Mouse (Mus musculus): ENCODE measurements around the gene Gm20518. TPM values are rescaled to one million over a fixed set of nuclear protein-coding genes. Genes with fewer than 3 reads are reported as not detected.
A peak's percentile ranks its signal among the peaks of the same experiment; 100 is the strongest.

The Gm20518 gene
- polyA plus RNA-seq, 1 experiment, result 2.6 TPM

DNA sequence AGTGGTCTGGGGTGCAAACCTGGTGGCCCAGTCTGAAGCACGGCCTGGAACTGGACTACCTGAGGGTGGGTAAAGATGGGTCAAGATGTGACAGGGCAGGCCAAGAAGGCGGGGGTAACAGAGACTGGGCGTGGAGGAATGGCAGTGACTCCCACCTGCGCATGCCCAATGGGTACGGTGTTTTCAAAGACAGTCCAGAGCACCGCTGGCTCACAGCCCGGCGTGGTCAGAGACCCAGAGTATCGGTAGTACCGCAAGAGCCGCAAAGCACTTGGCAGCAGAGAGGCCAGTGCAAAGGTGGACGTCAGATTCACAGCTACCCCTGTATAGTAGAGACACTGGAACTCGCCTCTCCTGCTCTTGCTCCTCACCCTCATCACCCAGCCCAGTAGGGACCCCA lies 56.0 kb downstream of the Gm20518 start:
- Histone ChIP-seq H3K4me3 (ENCODE audit: insufficient read depth, low read length) (no peak overlapping the region), H3K4me1 (ENCODE audit: control insufficient read depth, insufficient read depth, low read length) (peaks cover 4% of the 10 kb centered on the region), H3K27ac (ENCODE audit: insufficient read depth, low read length) (no peak overlapping the region)
- TF ChIP-seq CTCF (IDR thresholded peaks at IDR 0.05; ENCODE audit: extremely low read depth, insufficient read depth, low read length), result no peak
- 0 out of 2 replicates have a peak, but pooled peaks have one; percentile 6 for TF ChIP-seq POLR2A (IDR thresholded peaks at IDR 0.05; ENCODE audit: extremely low read depth, insufficient read depth, low read length)

DNA sequence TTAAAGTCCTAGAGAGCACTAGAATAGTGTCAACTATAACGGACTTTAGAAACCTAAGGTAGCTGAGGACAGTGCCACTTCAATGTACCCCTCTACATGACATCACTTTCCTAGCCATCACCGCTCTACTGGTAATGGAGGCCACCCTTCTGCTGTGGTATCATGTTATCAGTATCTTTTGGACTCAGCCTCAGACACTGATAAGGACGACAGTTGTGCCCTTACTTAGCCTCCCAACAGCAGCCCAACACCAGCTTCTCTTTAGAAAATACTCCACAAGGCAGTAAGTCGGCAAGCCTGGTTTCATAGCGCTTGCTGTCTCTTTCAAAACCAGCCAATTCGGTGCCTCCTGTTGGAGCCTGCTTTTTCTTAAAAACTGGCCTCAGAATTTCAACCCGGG lies 56.9 kb downstream of the Gm20518 start:
- H3K27ac ChIP-seq (ENCODE audit: insufficient read depth, low read length), result no peak overlapping the region
- peak overlapping the region; percentile 39 for H3K4me3 ChIP-seq (ENCODE audit: insufficient read depth, low read length)
- peaks cover 4% of the 10 kb centered on the region for H3K4me1 ChIP-seq (ENCODE audit: control insufficient read depth, insufficient read depth, low read length)
- no peak for TF ChIP-seq POLR2A (IDR thresholded peaks at IDR 0.05; ENCODE audit: extremely low read depth, insufficient read depth, low read length)

DNA sequence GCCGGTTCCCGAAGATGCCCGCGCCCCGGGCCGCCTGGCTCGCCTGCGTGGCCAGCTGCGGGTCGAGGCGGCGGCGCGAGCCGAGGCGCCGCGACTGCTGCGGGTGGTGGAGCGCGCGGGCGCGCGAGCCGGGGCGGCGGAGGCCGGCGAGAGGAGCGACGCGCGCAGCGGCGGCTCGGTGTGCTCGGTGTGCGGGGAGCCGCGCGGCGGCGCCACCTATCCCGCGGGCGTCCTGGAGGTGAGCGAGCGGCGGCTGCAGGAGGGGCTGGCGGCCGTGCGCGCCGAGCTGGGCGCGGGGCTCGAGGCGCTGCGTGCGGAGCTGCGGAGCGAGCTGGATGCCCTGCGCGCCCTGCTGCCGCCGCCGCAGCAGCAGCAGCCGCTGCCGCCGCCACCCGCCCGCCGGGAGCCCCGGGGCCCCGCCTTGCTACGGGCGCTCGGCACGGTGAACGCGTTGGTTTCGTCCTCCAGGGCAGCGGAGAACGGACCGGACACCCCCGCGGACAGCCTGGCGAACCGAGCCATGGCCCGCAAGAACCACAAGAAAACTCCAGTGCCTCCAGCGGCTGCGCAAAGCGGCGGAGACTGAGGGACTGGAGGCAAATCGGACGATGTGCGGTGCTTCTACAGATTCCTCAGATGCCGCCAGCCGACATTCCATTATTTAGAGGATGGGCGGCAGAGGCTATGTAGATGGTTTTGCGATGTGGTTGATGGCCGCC lies 57.6 kb downstream of the Gm20518 start:
- Histone ChIP-seq H3K4me1 (ENCODE audit: control insufficient read depth, insufficient read depth, low read length) (peaks cover 4% of the 10 kb centered on the region), H3K4me3 (ENCODE audit: insufficient read depth, low read length) (peak overlapping the region; percentile 39), H3K27ac (ENCODE audit: insufficient read depth, low read length) (peak overlapping the region; percentile 47)
- peak; percentile 8; the same call in 1 of the 2 replicates for TF ChIP-seq POLR2A (IDR thresholded peaks at IDR 0.05; ENCODE audit: extremely low read depth, insufficient read depth, low read length)
- no peak for TF ChIP-seq CTCF (IDR thresholded peaks at IDR 0.05; ENCODE audit: extremely low read depth, insufficient read depth, low read length)

DNA sequence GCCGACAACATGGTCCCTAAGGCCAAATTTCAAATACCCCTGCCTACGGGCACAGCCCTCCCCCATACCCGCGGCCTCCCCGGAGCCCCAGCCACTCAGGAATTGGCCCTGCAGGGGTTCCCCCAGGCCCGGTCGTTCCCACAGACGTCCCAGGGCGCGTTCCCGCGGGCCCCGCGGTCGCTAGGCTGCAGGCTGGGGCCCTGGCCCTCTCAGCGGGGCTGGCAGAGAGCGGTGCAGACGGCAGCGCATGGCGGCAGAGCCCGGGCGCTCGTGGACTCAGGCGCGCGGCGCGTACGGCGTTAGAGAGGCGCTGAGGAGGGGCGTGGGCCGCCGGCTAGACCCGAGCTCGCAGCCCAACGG lies 58.2 kb downstream of the Gm20518 start:
- TF ChIP-seq CTCF (IDR thresholded peaks at IDR 0.05; ENCODE audit: extremely low read depth, insufficient read depth, low read length), result no peak
- no peak for TF ChIP-seq POLR2A (IDR thresholded peaks at IDR 0.05; ENCODE audit: extremely low read depth, insufficient read depth, low read length)
- Histone ChIP-seq H3K27ac (ENCODE audit: insufficient read depth, low read length) (peak overlapping the region; percentile 47), H3K4me1 (ENCODE audit: control insufficient read depth, insufficient read depth, low read length) (peaks cover 4% of the 10 kb centered on the region), H3K4me3 (ENCODE audit: insufficient read depth, low read length) (peak overlapping the region; percentile 39)

DNA sequence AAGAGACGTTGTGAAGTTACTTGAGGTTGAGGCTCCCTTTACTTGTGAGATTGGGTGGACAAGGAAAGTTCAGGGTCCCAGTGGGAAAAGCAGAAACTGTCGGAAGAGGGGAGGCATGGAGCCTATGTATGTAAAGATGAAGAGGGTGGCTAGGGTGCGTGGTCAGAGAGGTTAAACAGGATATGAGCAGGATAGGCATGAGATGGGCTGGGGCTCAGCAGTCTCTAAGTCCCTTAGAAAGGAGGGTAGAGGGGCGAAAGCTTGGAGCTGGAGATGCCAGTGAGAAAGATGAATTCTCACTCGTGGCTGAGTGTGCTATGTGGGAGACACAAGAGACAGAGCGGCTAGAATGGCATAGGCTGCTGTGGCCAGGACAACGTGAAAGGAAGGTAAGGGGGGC lies 58.6 kb downstream of the Gm20518 start, which contains the start of gene B830017H08Rik:
TSS of gene B830017H08Rik (plus strand) at position 301 of the 400 bp plus-strand sequence.
- peak within 1 kb of the TSS; percentile 39 for H3K4me3 ChIP-seq (ENCODE audit: insufficient read depth, low read length)
- H3K27ac ChIP-seq (ENCODE audit: insufficient read depth, low read length), result peak within 1 kb of the TSS; percentile 47
- peaks cover 4% of the 10 kb centered on the region for H3K4me1 ChIP-seq (ENCODE audit: control insufficient read depth, insufficient read depth, low read length)
- TF ChIP-seq CTCF (IDR thresholded peaks at IDR 0.05; ENCODE audit: extremely low read depth, insufficient read depth, low read length), result no peak
- no peak for TF ChIP-seq POLR2A (IDR thresholded peaks at IDR 0.05; ENCODE audit: extremely low read depth, insufficient read depth, low read length)

DNA sequence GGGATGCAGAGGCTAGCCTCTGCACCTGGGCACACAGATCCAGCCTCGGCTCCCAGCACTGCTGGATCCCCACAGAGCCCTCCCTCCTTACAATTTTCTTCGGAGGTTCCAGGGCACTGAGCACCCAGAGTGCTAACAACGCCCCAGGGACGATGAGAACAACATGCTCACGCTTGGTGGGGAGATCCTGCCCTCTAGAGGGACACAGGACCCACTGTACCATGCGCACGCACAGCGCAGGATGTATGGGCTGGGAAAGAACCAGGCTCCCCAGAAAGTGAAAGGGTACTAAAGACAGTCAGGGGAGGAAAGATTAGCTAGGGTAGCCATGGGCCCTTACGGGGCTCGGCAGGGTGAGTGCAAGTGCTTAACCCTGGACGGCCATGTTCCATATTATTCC lies 59.7 kb downstream of the Gm20518 start:
- Histone ChIP-seq H3K4me3 (ENCODE audit: insufficient read depth, low read length) (no peak overlapping the region), H3K4me1 (ENCODE audit: control insufficient read depth, insufficient read depth, low read length) (peaks cover 4% of the 10 kb centered on the region), H3K27ac (ENCODE audit: insufficient read depth, low read length) (no peak overlapping the region)
- TF ChIP-seq POLR2A (IDR thresholded peaks at IDR 0.05; ENCODE audit: extremely low read depth, insufficient read depth, low read length) (no peak), CTCF (IDR thresholded peaks at IDR 0.05; ENCODE audit: extremely low read depth, insufficient read depth, low read length) (no peak)

DNA sequence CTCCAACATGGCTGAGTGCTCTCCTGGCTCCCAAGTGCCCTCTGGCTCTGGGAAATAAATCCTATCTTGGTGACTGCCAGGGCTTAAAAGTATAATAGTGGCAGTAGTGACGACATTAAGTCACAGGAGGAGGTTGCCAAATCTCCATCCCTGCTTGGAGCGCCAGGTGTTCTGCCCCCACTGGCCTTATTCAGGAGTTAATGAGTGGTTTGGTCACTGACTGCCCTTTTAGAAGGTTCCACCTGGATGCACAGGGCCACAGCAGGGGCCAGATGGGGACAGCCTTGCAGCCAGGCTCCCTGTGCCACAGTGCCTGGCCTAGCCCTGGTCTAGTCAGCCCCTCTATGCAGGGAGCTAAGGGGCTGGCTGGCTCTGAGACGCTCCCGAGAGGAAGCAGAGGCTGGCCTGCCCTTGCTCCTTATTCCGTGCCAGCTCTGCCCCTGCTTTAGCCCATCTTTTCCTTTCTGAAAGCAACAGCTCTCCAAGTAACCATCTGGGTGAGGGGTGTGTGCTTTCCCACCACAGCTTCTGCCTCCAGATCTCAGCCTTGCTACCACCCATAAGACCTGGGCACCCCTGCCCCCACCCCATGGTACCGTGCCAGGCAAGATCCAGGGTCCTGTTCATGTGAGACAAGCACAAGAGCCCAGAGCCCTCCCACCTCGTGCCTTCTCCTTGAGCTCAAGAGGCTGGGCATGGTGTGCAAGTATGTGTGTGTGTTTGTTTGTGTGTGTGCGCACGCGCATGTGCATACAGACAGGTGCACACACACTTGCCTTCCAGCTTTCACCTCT lies 60.9 kb downstream of the Gm20518 start:
- H3K27ac ChIP-seq (ENCODE audit: insufficient read depth, low read length), result no peak overlapping the region
- peaks cover 4% of the 10 kb centered on the region; the same call in 1 of the 2 replicates for H3K4me1 ChIP-seq (ENCODE audit: control insufficient read depth, insufficient read depth, low read length)
- TF ChIP-seq POLR2A (IDR thresholded peaks at IDR 0.05; ENCODE audit: extremely low read depth, insufficient read depth, low read length) (no peak), CTCF (IDR thresholded peaks at IDR 0.05; ENCODE audit: extremely low read depth, insufficient read depth, low read length) (no peak)
- H3K4me3 ChIP-seq (ENCODE audit: insufficient read depth, low read length), result no peak overlapping the region

DNA sequence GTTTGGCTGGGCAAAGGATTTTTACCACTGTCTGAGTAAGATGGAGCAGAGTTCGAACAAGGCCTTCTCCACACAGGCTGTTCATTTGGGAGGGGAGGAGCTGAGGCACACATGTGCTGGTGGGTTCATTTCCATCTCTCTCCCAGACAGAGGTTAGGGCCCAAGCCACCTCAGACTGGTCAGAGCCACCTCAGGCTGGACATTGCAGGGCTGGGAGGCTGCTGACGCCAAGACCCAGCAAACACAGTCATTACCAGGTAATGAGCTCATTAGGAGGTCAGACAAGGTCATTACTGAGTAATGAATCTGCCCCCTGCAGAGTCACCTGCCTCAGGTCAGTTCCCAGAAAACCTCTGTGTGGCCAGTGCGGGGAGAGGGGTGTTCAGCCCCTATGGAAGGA lies 62.6 kb downstream of the Gm20518 start:
- Histone ChIP-seq H3K27ac (ENCODE audit: insufficient read depth, low read length) (no peak overlapping the region), H3K4me1 (ENCODE audit: control insufficient read depth, insufficient read depth, low read length) (peaks cover 2% of the 10 kb centered on the region; the same call in 1 of the 2 replicates), H3K4me3 (ENCODE audit: insufficient read depth, low read length) (no peak overlapping the region)
- no peak for TF ChIP-seq CTCF (IDR thresholded peaks at IDR 0.05; ENCODE audit: extremely low read depth, insufficient read depth, low read length)
- TF ChIP-seq POLR2A (IDR thresholded peaks at IDR 0.05; ENCODE audit: extremely low read depth, insufficient read depth, low read length), result no peak

DNA sequence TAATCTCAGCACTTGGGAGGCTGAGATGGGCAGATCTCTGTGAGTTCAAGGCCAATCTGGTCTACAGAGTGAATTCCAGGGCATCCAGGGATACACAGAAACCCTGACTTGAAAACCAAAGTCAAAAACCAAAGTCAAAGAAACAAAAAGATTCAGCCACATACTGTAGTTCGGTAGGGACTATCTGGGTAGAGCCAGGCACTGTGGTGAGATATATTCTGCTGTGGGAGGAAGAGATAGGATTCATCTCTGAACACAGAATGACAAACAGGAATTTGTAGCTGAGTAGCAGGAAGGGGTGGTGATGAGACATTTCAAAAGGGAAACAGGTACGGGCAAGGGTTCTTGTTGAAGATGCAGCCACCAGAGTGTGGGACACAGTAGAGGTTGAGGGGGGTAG lies 63.2 kb downstream of the Gm20518 start:
- peaks cover 2% of the 10 kb centered on the region; the same call in 1 of the 2 replicates for H3K4me1 ChIP-seq (ENCODE audit: control insufficient read depth, insufficient read depth, low read length)
- no peak overlapping the region for H3K27ac ChIP-seq (ENCODE audit: insufficient read depth, low read length)
- H3K4me3 ChIP-seq (ENCODE audit: insufficient read depth, low read length), result no peak overlapping the region
- TF ChIP-seq CTCF (IDR thresholded peaks at IDR 0.05; ENCODE audit: extremely low read depth, insufficient read depth, low read length) (no peak), POLR2A (IDR thresholded peaks at IDR 0.05; ENCODE audit: extremely low read depth, insufficient read depth, low read length) (no peak)
